Mouse (Mus musculus) hindbrain, embryonic 16.5 days (tissue): ENCODE measurements at regions not wholly inside any gene's neighbourhood (a gene's known extent, or its start where the extent isn't known, plus 50 kb on each side); places are given as distances from the start of the nearest gene placed in this dataset.

ENCODE experiments used
- ATAC-seq: fragments of 200-750 bp; cut with Nextera tagmentation; 2 replicates; pipeline ENCODE4 v1.8.0; 2017; ENCODE audit warnings: moderate TSS enrichment, moderate library complexity
- H3K27ac ChIP-seq: fragments of 300-500 bp; sonication (generic); 2 replicates; pipeline ENCODE4 v1.5.1; 2014; ENCODE audit warnings: low read depth, mild to moderate bottlenecking, control low read depth, low read length, moderate library complexity
- H3K27me3 ChIP-seq: fragments of 300-500 bp; sonication (generic); replicated peaks from 2 replicates; pipeline ENCODE4 v1.6.1; 2014; ENCODE audit warnings: low read length; ENCODE audit not compliant: control insufficient read depth, insufficient read depth
- H3K36me3 ChIP-seq: fragments of 300-500 bp; sonication (generic); 2 replicates; pipeline ENCODE4 v1.6.1; 2014; ENCODE audit warnings: mild to moderate bottlenecking, low read length, moderate library complexity, mixed read lengths; ENCODE audit not compliant: control insufficient read depth, insufficient read depth
- H3K4me1 ChIP-seq: fragments of 300-500 bp; sonication (generic); 2 replicates; pipeline ENCODE4 v1.6.1; 2014; ENCODE audit warnings: low read depth, low read length; ENCODE audit not compliant: control insufficient read depth, insufficient read depth
- H3K4me2 ChIP-seq: fragments of 300-500 bp; sonication (generic); 2 replicates; pipeline ENCODE4 v1.6.1; 2014; ENCODE audit warnings: mild to moderate bottlenecking, low read length, control low read depth, moderate library complexity
- H3K4me3 ChIP-seq: fragments of 300-500 bp; sonication (generic); 2 replicates; pipeline ENCODE4 v1.5.1; 2014; ENCODE audit warnings: mild to moderate bottlenecking, low read length, control low read depth, moderate library complexity
- H3K9ac ChIP-seq: fragments of 300-500 bp; sonication (generic); 2 replicates; pipeline ENCODE4 v1.6.1; 2014; ENCODE audit warnings: low read depth, mild to moderate bottlenecking, control low read depth, low read length, moderate library complexity
- H3K9me3 ChIP-seq: fragments of 300-500 bp; sonication (generic); 2 replicates; pipeline ENCODE4 v1.6.1; 2014; ENCODE audit warnings: mild to moderate bottlenecking, low read length, moderate library complexity; ENCODE audit not compliant: control insufficient read depth
- WGBS: fragments of 180-500 bp; shearing (Covaris S2); extraction: QIAGEN DNeasy Blood & Tissue Kit; methylation state at CpG from one replicate; pipeline ENCODE4 v1.1.7; 2014; 5-methylcytosine and 5-hydroxymethylcytosine counted together

GRCm38 (mm10) chr6:6709057-6709456, 130.6 kb upstream of the Sem1 start:
- no peak overlapping the region for H3K9ac ChIP-seq
- no peaks in the 10 kb centered on the region for H3K4me1 ChIP-seq
- WGBS = 83% methylated on average over 3 of the region's 3 CpGs

GRCm38 (mm10) chr6:6730259-6730658, 132.9 kb upstream of the Dlx6 start:
- 88% methylated on average over 3 of the region's 3 CpGs for WGBS

More at GRCm38 (mm10) chr6:6709057-6709456, 130.6 kb upstream of the Sem1 start:
- H3K36me3 ChIP-seq = no peaks in the 10 kb centered on the region
- no peaks in the 10 kb centered on the region for H3K27me3 ChIP-seq
- H3K4me2 ChIP-seq = no peak overlapping the region
- no peak overlapping the region for H3K4me3 ChIP-seq
- H3K27ac ChIP-seq = no peak overlapping the region
- no peak for ATAC-seq
- no peaks in the 10 kb centered on the region for H3K9me3 ChIP-seq

GRCm38 (mm10) chr6:6745394-6745793, 117.7 kb upstream of the Dlx6 start:
- H3K4me2 ChIP-seq = no peak overlapping the region
- no peak overlapping the region for H3K4me3 ChIP-seq
- H3K27ac ChIP-seq = no peak overlapping the region
- H3K4me1 ChIP-seq = no peaks in the 10 kb centered on the region
- no peaks in the 10 kb centered on the region for H3K9me3 ChIP-seq
- H3K9ac ChIP-seq = no peak overlapping the region
- ATAC-seq = no peak
- no peaks in the 10 kb centered on the region for H3K27me3 ChIP-seq
- WGBS = 54% methylated on average over 3 of the region's 3 CpGs
- H3K36me3 ChIP-seq = no peaks in the 10 kb centered on the region

More at GRCm38 (mm10) chr6:6730259-6730658, 132.9 kb upstream of the Dlx6 start:
- no peak overlapping the region for H3K27ac ChIP-seq
- no peaks in the 10 kb centered on the region for H3K9me3 ChIP-seq
- H3K4me1 ChIP-seq = no peaks in the 10 kb centered on the region
- no peak overlapping the region for H3K9ac ChIP-seq
- no peak for ATAC-seq
- H3K27me3 ChIP-seq = no peaks in the 10 kb centered on the region
- no peaks in the 10 kb centered on the region for H3K36me3 ChIP-seq
- H3K4me2 ChIP-seq = no peak overlapping the region
- H3K4me3 ChIP-seq = no peak overlapping the region

DNA sequence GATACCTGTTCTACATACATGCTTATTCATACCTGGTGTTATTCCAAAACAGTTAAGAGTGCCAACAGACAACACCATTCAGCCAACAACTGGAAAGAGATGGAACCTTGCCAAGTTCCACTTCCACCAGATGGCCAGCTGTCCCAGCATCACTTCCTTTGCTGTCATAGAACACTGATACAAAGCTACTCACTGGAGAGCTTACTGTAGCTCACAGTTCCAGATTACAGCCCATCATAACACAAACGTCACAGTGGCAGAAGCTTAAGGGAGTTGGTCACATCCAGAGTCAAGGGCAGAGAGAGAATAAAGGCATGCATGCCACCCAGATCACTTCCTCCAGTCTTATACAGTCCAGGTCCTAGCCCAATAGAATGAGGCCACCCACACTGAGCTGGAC, 84.0 kb upstream of the Dlx6 start:
- Histone ChIP-seq H3K4me1 (no peaks in the 10 kb centered on the region), H3K27ac (no peak overlapping the region), H3K4me3 (no peak overlapping the region), H3K27me3 (no peaks in the 10 kb centered on the region), H3K36me3 (no peaks in the 10 kb centered on the region), H3K4me2 (no peak overlapping the region), H3K9me3 (no peaks in the 10 kb centered on the region), H3K9ac (no peak overlapping the region)
- 68% methylated on average over 1 of the region's 1 CpGs for WGBS
- 0 out of 2 replicates have a peak, but pooled peaks have one; percentile 24 for ATAC-seq

- H3K9ac ChIP-seq = no peak overlapping the region
- no peaks in the 10 kb centered on the region for H3K4me1 ChIP-seq
- H3K36me3 ChIP-seq = no peaks in the 10 kb centered on the region
- ATAC-seq = no peak
- H3K9me3 ChIP-seq = no peaks in the 10 kb centered on the region
- no peak overlapping the region for H3K27ac ChIP-seq
- no peak overlapping the region for H3K4me2 ChIP-seq
- no peaks in the 10 kb centered on the region for H3K27me3 ChIP-seq
- H3K4me3 ChIP-seq = no peak overlapping the region
- 32% methylated on average over 3 of the region's 3 CpGs for WGBS
Measured at GRCm38 (mm10) chr6:6781556-6781955, 81.6 kb upstream of the Dlx6 start.

- Histone ChIP-seq H3K27me3 (no peaks in the 10 kb centered on the region), H3K4me2 (no peak overlapping the region), H3K4me3 (no peak overlapping the region), H3K4me1 (no peaks in the 10 kb centered on the region), H3K27ac (no peak overlapping the region), H3K9me3 (no peaks in the 10 kb centered on the region), H3K36me3 (no peaks in the 10 kb centered on the region), H3K9ac (no peak overlapping the region)
- ATAC-seq = no peak
- 30% methylated on average over 1 of the region's 1 CpGs for WGBS
Measured at GRCm38 (mm10) chr6:6785939-6786490, 77.1 kb upstream of the Dlx6 start.

DNA sequence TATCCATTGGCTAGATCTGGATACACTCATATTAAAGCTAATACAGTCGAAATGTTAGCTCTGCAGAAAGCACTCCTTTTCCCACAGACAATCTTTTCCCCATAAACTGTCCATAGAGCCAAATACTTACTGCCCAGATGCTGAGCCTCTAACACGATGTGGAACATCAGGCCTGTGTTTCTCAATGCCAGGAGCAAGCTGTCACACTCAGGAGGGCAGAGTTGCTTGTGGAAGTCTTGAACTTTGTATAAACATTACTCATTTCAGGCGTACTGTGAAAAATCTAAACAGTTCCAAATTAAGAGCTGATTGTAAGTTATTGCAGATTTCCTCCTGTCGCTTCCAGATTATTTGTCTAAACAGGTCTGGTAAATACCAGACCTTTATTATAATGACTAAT, 75.6 kb upstream of the Dlx6 start:
- no peaks in the 10 kb centered on the region for H3K27me3 ChIP-seq
- 78% methylated on average over 4 of the region's 4 CpGs for WGBS

GRCm38 (mm10) chr6:6794320-6795018, 68.7 kb upstream of the Dlx6 start:
- WGBS = 62% methylated on average over 6 of the region's 6 CpGs
- ATAC-seq = no peak

More for the DNA sequence above, 75.6 kb upstream of the Dlx6 start:
- Histone ChIP-seq H3K9ac (no peak overlapping the region), H3K36me3 (no peaks in the 10 kb centered on the region), H3K4me1 (no peaks in the 10 kb centered on the region), H3K27ac (no peak overlapping the region), H3K4me2 (no peak overlapping the region), H3K4me3 (no peak overlapping the region), H3K9me3 (no peaks in the 10 kb centered on the region)
- ATAC-seq = no peak

GRCm38 (mm10) chr6:6800377-6800776, 62.8 kb upstream of the Dlx6 start:
- Histone ChIP-seq H3K4me3 (no peak overlapping the region), H3K9ac (no peak overlapping the region), H3K4me2 (no peak overlapping the region), H3K27me3 (no peaks in the 10 kb centered on the region), H3K4me1 (no peaks in the 10 kb centered on the region), H3K9me3 (no peaks in the 10 kb centered on the region), H3K36me3 (no peaks in the 10 kb centered on the region), H3K27ac (no peak overlapping the region)
- WGBS = 91% methylated on average over 2 of the region's 2 CpGs
- ATAC-seq = no peak

More at GRCm38 (mm10) chr6:6794320-6795018, 68.7 kb upstream of the Dlx6 start:
- Histone ChIP-seq H3K27me3 (no peaks in the 10 kb centered on the region), H3K4me3 (no peak overlapping the region), H3K4me2 (no peak overlapping the region), H3K4me1 (no peaks in the 10 kb centered on the region), H3K9me3 (no peaks in the 10 kb centered on the region), H3K36me3 (no peaks in the 10 kb centered on the region), H3K9ac (no peak overlapping the region), H3K27ac (no peak overlapping the region)
